Mouse (Mus musculus) heart, embryonic 12.5 days (tissue): ENCODE results near the gene Gm1043. TPM values are rescaled to one million over a fixed set of nuclear protein-coding genes. Genes with fewer than 3 reads are reported as not detected.
A peak's percentile ranks its signal among the peaks of the same experiment; 100 is the strongest.

Experiments
- ATAC-seq: fragments of 200-750 bp; cut with Nextera tagmentation; 2 replicates; pipeline ENCODE4 v1.8.0; 2017; ENCODE audit warnings: moderate TSS enrichment, moderate library complexity; ENCODE audit not compliant: insufficient number of reproducible peaks, low FRiP score
- H3K27ac ChIP-seq: fragments of 300-500 bp; sonication (generic); 2 replicates; pipeline ENCODE4 v1.5.1; 2016; ENCODE audit warnings: mild to moderate bottlenecking, moderate library complexity; ENCODE audit not compliant: poor library complexity, severe bottlenecking
- H3K27me3 ChIP-seq: fragments of 300-500 bp; sonication (generic); replicated peaks from 2 replicates; pipeline ENCODE4 v1.6.1; 2016; ENCODE audit warnings: mild to moderate bottlenecking, moderate library complexity
- H3K36me3 ChIP-seq: fragments of 300-500 bp; sonication (generic); 2 replicates; pipeline ENCODE4 v1.6.1; 2016; ENCODE audit warnings: mild to moderate bottlenecking, moderate library complexity
- H3K4me1 ChIP-seq: fragments of 300-500 bp; sonication (generic); replicated peaks from 2 replicates; pipeline ENCODE4 v1.6.1; 2016; ENCODE audit warnings: mild to moderate bottlenecking
- H3K4me2 ChIP-seq: fragments of 300-500 bp; sonication (generic); 2 replicates; pipeline ENCODE4 v1.6.1; 2016; ENCODE audit warnings: mild to moderate bottlenecking, moderate library complexity
- H3K4me3 ChIP-seq: fragments of 300-500 bp; sonication (generic); 2 replicates; pipeline ENCODE4 v1.5.1; 2016; ENCODE audit warnings: mild to moderate bottlenecking
- H3K9ac ChIP-seq: fragments of 300-500 bp; sonication (generic); 2 replicates; pipeline ENCODE4 v1.6.1; 2016; ENCODE audit warnings: mild to moderate bottlenecking, moderate library complexity
- H3K9me3 ChIP-seq: fragments of 300-500 bp; sonication (generic); replicated peaks from 2 replicates; pipeline ENCODE4 v1.6.1; 2016; ENCODE audit warnings: mild to moderate bottlenecking, moderate library complexity
- WGBS: fragments of 180-500 bp; shearing (Covaris S2); methylation state at CpG from one replicate; pipeline ENCODE4 v1.1.7; 2016; 5-methylcytosine and 5-hydroxymethylcytosine counted together
- polyA plus RNA-seq: library from polyadenylated mRNA; unstranded; fragments of >200 nt; fragmentation: Nextera tagmentation; extraction: Ambion mirVana; gene quantifications from 2 replicates; pipeline ENCODE4 v1.2.1, GENCODE M21; 2016

Gene Gm1043
- polyA plus RNA-seq, result not detected in 2 replicates

DNA sequence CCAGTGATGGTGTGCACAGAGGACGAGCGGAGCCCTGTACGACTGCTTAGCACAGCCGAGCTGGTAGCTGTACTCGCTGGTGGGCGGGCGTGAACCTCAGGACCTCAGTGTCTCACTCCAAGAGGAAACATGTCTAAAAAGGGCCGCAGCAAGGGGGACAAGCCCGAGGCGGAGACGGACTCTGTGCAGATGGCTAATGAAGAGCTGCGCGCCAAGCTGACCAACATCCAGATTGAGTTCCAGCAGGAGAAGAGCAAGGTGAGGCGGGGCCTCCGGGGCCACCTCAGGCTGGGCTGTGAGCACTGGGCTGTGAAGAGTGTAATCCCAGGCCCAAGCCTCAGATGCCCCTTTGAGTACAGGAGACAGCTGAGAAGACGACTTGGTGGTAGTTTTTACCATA, at the start of gene Gm1043:
TSS of gene Gm1043 (plus strand) at position 130 of the 400 bp plus-strand sequence.
- Histone ChIP-seq H3K4me2 (no peak within 1 kb of the TSS), H3K36me3 (no peaks in the 10 kb centered on the region), H3K9ac (no peak within 1 kb of the TSS), H3K4me1 (no peaks in the 10 kb centered on the region), H3K27me3 (peaks cover 25% of the 10 kb centered on the region), H3K4me3 (no peak within 1 kb of the TSS), H3K9me3 (no peaks in the 10 kb centered on the region), H3K27ac (no peak within 1 kb of the TSS)
- ATAC-seq, result no peak
- WGBS, result 83% methylated on average over 16 of the region's 16 CpGs

- no peaks in the 10 kb centered on the region for H3K36me3 ChIP-seq
- no peak for ATAC-seq
- 82% methylated on average over 6 of the region's 6 CpGs for WGBS
- H3K4me1 ChIP-seq, result 0 out of 2 replicates have a peak, but pooled peaks cover under 1% of the 10 kb centered on the region
- no peak overlapping the region for H3K4me2 ChIP-seq
- no peak overlapping the region for H3K4me3 ChIP-seq
- no peaks in the 10 kb centered on the region for H3K9me3 ChIP-seq
- H3K27ac ChIP-seq, result no peak overlapping the region
- H3K27me3 ChIP-seq, result peaks cover 29% of the 10 kb centered on the region
- H3K9ac ChIP-seq, result no peak overlapping the region
Observed at GRCm38 (mm10) chr5:37035896-37036295, 49.3 kb upstream of the Gm1043 start.

- H3K4me1 ChIP-seq, result 0 out of 2 replicates have a peak, but pooled peaks cover 8% of the 10 kb centered on the region
- no peak overlapping the region for H3K4me3 ChIP-seq
- whole genome bisulfite sequencing, result 64% methylated on average over 3 of the region's 3 CpGs
- no peaks in the 10 kb centered on the region for H3K9me3 ChIP-seq
- ATAC-seq, result no peak
- H3K9ac ChIP-seq, result no peak overlapping the region
- peaks cover 23% of the 10 kb centered on the region for H3K27me3 ChIP-seq
- H3K4me2 ChIP-seq, result no peak overlapping the region
- no peak overlapping the region for H3K27ac ChIP-seq
- no peaks in the 10 kb centered on the region for H3K36me3 ChIP-seq
Observed at GRCm38 (mm10) chr5:37036884-37037283, 48.3 kb upstream of the Gm1043 start.

GRCm38 (mm10) chr5:37039908-37040307, 45.3 kb upstream of the Gm1043 start:
- Histone ChIP-seq H3K4me2 (no peak overlapping the region), H3K4me3 (no peak overlapping the region), H3K4me1 (0 out of 2 replicates have a peak, but pooled peaks cover 8% of the 10 kb centered on the region), H3K9me3 (no peaks in the 10 kb centered on the region), H3K27me3 (peaks cover 7% of the 10 kb centered on the region; the same call in 1 of the 2 replicates), H3K36me3 (no peaks in the 10 kb centered on the region), H3K9ac (no peak overlapping the region), H3K27ac (no peak overlapping the region)
- ATAC-seq, result no peak
- whole genome bisulfite sequencing, result 69% methylated on average over 6 of the region's 6 CpGs

DNA sequence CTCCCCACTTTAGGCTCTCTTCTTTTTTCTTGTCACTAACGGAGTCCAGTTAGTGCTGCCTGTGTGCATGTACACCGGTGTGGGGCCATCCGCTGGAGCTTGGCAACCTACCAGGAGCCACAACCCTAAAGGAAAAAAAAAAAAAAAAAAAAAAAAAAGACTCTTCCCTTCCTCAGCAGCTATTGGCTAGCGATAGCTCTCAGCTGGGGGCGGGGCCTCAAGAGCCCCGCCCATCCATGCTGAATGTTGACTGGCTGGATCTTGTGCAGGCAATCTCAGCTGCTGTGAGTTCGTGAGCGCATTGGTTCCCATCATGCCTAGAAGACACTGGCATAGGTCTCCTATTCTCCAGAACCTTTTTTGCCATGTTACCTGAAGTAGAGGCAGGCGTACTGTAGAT, 44.5 kb upstream of the Gm1043 start:
- H3K27me3 ChIP-seq, result peaks cover 7% of the 10 kb centered on the region; the same call in 1 of the 2 replicates
- ATAC-seq, result 0 out of 2 replicates have a peak, but pooled peaks have one; percentile 8
- no peaks in the 10 kb centered on the region for H3K36me3 ChIP-seq
- no peak overlapping the region for H3K27ac ChIP-seq
- H3K4me1 ChIP-seq, result 0 out of 2 replicates have a peak, but pooled peaks cover 8% of the 10 kb centered on the region
- no peak overlapping the region for H3K9ac ChIP-seq
- H3K4me3 ChIP-seq, result no peak overlapping the region
- WGBS, result 15% methylated on average over 9 of the region's 9 CpGs
- H3K4me2 ChIP-seq, result peak overlapping the region; percentile 18
- H3K9me3 ChIP-seq, result no peaks in the 10 kb centered on the region

- Histone ChIP-seq H3K36me3 (no peaks in the 10 kb centered on the region), H3K27me3 (peaks cover 7% of the 10 kb centered on the region; the same call in 1 of the 2 replicates), H3K4me3 (no peak overlapping the region), H3K9ac (no peak overlapping the region), H3K9me3 (no peaks in the 10 kb centered on the region), H3K4me1 (0 out of 2 replicates have a peak, but pooled peaks cover 8% of the 10 kb centered on the region), H3K4me2 (peak overlapping the region; percentile 18), H3K27ac (no peak overlapping the region)
- ATAC-seq, result no peak
- WGBS, result 32% methylated on average over 6 of the region's 6 CpGs
Observed at GRCm38 (mm10) chr5:37041651-37042050, 43.5 kb upstream of the Gm1043 start.

DNA sequence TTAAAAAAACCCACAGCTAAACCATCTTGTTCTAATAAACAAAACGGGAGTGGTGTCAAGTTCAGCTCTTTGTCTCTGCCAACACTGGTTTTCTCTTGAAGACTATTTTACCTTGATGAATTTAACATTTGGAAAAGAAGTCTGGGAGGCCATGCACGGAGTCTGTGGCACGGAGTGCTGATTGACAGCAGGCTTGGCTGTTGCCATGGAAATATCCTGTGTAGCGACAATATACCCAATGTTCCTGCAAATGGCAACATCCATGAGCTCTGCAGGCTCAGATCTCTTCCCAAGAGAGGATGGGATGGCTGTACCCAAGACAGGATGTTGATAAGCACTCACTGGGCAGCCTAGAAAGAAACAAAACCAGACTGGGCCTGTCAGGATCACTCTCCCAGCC, 42.2 kb upstream of the Gm1043 start:
- Histone ChIP-seq H3K9ac (no peak overlapping the region), H3K4me2 (no peak overlapping the region), H3K27me3 (peaks cover 12% of the 10 kb centered on the region), H3K4me1 (peaks cover 15% of the 10 kb centered on the region; the same call in 1 of the 2 replicates), H3K4me3 (no peak overlapping the region), H3K9me3 (no peaks in the 10 kb centered on the region), H3K27ac (no peak overlapping the region), H3K36me3 (no peaks in the 10 kb centered on the region)
- 48% methylated on average over 4 of the region's 4 CpGs for WGBS
- no peak for ATAC-seq

- no peaks in the 10 kb centered on the region for H3K36me3 ChIP-seq
- peaks cover 15% of the 10 kb centered on the region; the same call in 1 of the 2 replicates for H3K4me1 ChIP-seq
- H3K4me3 ChIP-seq, result no peak overlapping the region
- peaks cover 10% of the 10 kb centered on the region for H3K27me3 ChIP-seq
- no peaks in the 10 kb centered on the region for H3K9me3 ChIP-seq
- no peak overlapping the region for H3K9ac ChIP-seq
- no peak for ATAC-seq
- H3K4me2 ChIP-seq, result no peak overlapping the region
- H3K27ac ChIP-seq, result no peak overlapping the region
- 73% methylated on average over 2 of the region's 2 CpGs for WGBS
Observed at GRCm38 (mm10) chr5:37044793-37045192, 40.4 kb upstream of the Gm1043 start.

- Histone ChIP-seq H3K9ac (no peak overlapping the region), H3K27me3 (peaks cover 8% of the 10 kb centered on the region), H3K4me2 (no peak overlapping the region), H3K36me3 (no peaks in the 10 kb centered on the region), H3K9me3 (no peaks in the 10 kb centered on the region), H3K4me1 (peaks cover 16% of the 10 kb centered on the region), H3K4me3 (no peak overlapping the region), H3K27ac (no peak overlapping the region)
- WGBS, result 78% methylated on average over 2 of the region's 2 CpGs
- no peak for ATAC-seq
Observed at GRCm38 (mm10) chr5:37045582-37045981, 39.6 kb upstream of the Gm1043 start.

GRCm38 (mm10) chr5:37046791-37047190, 38.4 kb upstream of the Gm1043 start:
- H3K4me3 ChIP-seq, result no peak overlapping the region
- peaks cover 5% of the 10 kb centered on the region for H3K27me3 ChIP-seq
- H3K27ac ChIP-seq, result no peak overlapping the region
- 32% methylated on average over 5 of the region's 5 CpGs for WGBS
- no peak overlapping the region for H3K4me2 ChIP-seq
- no peaks in the 10 kb centered on the region for H3K36me3 ChIP-seq
- H3K4me1 ChIP-seq, result peaks cover 14% of the 10 kb centered on the region
- no peak for ATAC-seq
- no peaks in the 10 kb centered on the region for H3K9me3 ChIP-seq
- H3K9ac ChIP-seq, result no peak overlapping the region

DNA sequence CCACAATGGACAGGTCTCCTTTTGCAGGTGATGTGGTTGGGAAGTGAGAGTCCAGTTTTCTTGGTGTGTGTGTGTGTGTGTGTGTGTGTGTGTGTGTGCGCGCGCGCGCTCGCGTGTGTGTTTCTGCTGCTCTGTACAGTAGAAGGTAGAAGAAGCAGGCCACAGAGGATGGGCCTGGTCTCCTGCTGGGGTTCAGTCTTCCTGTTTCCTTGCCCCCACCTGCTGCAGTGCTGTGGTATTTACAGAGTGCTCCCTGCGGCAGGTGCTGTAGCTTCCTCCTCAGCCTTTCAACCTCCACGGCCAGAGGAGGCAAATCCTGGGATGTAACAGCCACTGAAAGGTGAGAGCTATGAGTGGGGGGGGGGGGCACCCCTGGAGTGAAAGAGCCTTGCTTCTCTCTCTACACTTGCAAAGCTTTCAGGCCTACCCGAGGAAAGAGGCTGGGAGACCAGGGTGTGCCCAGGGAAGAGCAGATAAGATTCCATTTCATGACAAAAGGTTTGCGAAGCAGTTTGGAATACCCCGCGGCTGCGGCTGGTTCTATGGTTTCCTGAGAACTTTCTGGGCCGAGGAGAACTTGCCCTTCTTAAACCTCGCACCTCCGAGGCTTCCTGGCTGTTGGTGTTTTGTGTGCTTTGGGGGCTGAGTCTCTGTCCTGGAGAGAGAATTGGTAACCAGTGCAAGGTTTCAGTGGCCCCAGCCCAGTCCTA, 37.8 kb upstream of the Gm1043 start:
- Histone ChIP-seq H3K36me3 (no peaks in the 10 kb centered on the region), H3K9ac (no peak overlapping the region), H3K9me3 (no peaks in the 10 kb centered on the region), H3K27ac (no peak overlapping the region), H3K4me1 (peaks cover 14% of the 10 kb centered on the region), H3K4me3 (no peak overlapping the region), H3K4me2 (no peak overlapping the region), H3K27me3 (peaks cover 5% of the 10 kb centered on the region)
- 44% methylated on average over 17 of the region's 17 CpGs for WGBS
- no peak for ATAC-seq
